Mouse (Mus musculus) urinary bladder, postnatal 10 days (tissue): ENCODE measurements around the gene Vcl.

Source experiments
- DNase-seq: peaks from one replicate; pipeline ENCODE4 v3.0.0; 2022; ENCODE audit warnings: low spot score

The Vcl gene

DNA sequence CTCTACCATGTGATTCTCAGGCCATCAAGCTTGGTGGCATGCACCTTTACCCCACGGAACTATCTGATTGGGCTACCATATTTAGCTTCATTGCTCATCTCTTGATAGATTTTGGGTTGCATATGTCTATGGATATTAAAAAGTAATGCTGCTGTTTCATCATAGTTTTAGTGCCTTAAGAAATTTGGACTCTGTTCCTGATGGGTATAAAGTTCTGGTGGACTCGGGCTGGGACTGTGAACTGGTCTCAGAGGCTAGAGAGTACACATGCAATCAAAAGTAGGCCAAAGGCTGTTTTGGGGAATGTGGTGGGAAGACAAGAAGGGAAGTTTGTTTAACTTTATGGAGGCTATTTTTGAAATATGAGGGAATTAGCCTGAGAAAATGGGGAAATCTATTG, 16.1 kb downstream of the Vcl start:
- DNase-seq: no peak

DNA sequence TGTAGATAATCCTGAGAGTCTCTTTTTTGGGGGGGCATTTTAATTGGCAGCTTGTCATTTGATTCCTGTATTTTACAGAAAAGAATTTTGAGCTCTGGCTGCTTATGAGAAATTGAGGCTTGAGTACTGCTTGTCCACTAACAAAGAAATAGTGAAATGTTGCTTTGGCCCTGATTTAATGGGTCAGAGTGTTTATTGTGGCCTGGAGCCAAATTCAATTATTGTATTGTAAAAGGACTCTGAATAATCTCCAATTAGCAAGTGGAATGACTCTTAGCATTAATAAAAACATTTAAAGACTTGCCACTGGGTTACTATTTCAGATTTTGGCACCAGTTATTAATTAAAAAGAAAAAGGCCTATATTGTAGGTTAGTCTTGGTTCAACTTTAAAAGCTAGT, 26.8 kb downstream of the Vcl start:
- DNase-seq: no peak

DNA sequence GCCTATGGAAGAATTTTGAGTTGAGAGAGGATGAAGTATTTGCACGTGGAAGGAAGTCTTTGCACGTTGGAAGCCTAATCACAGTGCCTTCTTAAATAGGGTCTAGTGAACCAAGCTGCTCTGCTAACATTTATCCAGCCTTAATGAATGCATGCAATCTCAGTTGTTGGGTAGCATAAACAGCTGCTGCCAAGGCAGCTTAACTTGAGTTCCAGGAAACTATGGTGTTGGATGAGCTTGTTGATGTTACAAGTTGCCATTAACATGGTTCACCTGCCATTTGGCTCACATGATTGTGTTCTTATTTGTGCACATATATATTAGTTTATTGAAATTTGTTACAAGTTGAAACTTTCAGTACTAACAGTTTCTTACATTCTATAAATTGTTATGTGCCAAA, 29.8 kb downstream of the Vcl start:
- DNase-seq: no peak

DNA sequence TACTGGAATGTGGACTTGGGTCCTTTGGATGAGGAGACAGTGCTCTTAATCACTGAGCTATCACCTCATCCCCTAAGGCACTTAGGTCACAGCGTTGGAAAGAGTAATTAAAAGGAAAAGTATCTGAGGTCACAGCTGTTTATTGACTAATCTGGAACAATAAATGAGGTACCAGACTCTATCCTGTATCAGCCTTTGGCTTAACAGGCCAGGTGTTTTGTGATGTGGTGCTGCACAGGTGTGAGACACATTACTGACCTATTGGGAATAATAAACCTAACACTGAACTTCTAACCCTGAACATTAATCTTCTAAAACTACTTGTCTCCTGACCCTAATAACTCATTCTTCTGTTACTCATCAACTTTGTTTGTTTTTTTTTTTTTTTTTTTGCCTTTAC, 33.3 kb downstream of the Vcl start:
- no peak for DNase-seq

DNA sequence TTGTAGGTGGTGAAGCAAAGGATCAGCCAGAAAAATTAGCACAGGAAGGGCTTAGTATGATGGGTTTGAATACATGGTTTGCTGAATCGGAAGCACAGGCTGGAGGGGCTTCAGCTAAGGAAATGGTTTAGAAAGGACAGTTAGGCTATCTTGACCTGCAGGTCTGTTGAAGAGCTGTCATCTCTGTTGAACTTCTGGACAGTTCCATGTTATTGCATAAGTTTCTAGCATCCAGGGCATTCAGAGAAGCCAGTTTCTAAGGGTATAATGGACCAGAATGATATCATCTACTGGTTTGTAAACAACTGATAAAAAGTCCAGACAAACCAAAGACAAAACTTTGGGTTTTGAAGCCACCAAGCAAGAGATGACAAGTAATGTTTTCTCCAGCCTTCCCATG, 33.7 kb downstream of the Vcl start:
- no peak for DNase-seq

DNA sequence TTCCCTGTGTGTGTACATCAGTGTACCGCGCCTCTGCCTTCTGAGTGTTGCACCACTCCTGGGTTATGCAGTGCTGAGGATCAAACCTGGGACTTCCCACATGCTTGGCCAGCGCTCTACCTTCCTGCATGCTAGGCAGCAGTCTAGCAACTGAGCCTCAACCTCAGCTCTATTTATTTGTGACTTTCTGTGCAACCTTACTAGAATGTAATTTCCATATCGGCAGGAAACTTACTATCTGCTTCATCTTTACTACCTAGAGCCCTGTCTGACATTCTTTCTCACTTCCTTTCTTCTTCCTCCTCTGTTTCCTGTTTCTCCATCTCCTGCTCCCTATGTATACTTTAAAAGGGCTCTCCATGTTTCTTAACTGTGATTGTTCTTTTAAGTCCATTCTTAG, 34.7 kb downstream of the Vcl start:
- no peak for DNase-seq

DNA sequence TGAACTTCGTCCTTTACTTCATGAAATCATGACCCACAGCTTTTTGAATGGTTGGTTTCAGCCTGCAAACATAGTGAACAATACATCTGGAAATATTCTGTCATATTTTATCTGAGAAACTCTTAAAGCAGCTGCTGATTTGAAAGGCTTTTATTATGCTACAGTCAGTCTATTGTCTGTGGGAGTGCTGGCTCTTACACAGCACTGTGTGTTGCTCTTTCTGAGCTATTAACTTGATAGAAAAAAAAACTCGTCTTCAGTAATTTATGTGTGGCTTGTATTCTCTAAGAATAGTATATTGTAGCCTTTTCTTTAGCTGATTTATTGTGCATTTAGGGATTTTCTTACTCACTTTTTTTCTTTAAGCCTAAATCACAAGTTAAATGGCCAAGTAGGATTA, 35.1 kb downstream of the Vcl start:
- no peak for DNase-seq

DNA sequence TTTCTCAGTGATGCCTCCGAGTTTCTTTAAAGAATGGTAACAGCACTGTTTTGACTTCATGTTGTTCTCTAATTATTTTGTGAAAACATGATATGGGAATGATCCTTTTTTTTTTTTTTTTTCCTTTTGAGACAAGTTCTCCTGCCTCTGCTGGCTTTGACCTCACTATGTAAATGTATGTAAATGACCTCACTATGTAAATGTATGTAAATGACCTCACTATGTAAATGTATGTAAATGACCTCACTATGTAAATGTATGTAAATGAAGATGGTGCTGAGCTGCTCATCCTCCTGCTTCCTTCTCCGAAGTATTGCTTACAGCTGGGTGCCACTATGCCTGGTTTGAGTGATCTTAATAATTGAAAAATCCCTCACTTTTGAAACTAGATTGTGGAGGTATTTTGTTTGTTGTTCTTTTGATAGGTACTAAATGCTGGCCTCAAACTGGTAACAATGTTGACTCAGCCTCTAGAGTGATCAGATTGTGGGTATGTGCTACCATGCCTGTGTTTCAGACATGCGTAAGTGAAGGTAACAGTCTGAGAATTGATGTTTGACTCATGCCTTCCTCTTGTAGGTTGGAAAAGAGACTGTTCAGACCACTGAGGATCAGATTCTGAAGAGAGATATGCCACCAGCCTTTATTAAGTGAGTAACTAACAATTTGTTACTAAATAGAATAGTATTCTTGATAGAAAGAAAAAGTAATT, 37.9 kb downstream of the Vcl start:
- no peak for DNase-seq

DNA sequence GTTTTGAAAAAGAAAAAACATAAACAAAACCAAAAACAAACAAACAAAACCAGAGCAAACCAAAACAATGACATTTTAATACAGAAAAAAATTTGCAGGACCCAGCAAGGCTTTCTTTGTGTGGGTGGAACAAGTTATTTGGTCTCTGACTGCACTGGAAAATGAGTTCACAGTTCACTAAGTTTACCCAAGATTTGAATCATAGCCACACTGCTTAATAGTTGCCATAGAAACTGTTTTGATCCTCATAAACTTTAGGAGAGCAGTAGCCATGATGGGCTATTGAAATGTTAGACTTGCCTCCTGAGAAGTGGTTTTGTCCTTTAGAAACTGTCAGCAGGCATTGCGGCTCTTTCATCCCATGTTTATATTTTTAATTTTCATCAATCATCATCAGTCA, 39.9 kb downstream of the Vcl start:
- no peak for DNase-seq

DNA sequence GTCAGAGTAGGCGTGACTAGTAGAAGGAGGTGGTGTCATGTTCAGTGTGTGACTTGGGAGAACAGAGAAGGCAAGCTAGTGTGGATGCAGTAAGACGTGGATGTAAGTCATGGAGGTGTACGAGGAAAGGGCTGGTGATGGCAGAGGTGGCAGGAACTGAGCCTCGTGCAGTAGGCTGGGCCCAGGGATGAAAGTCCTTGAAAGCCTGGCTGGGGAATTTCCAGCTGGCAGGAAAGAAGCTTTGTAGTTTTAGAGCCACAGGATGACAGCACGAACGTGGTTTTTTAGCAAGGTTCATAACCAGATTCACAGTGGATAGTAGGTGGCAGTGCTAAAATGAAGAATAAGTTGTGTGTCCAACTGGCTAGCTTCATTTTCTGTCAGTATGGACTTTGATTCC, 41.2 kb downstream of the Vcl start:
- DNase-seq: no peak

DNA sequence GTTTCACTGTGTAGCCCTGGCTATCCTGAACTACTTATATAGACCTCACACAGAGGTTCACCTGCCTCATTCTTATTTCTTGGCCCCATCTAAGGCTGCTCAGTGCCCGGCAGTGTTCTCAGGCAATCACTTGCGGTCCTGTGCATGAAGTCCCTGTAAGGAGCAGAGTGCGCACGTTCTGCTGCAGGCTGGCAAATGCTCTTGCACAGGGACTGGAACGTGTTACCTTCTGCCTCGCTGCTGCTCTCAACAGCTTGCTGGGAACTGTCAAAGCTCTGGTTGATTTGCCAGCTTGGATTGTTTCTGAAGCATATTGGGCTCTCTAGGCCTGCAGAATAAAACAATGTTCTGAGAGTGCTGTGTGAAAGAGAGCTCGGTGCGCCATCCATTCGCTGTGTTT, 41.7 kb downstream of the Vcl start:
- DNase-seq: no peak

DNA sequence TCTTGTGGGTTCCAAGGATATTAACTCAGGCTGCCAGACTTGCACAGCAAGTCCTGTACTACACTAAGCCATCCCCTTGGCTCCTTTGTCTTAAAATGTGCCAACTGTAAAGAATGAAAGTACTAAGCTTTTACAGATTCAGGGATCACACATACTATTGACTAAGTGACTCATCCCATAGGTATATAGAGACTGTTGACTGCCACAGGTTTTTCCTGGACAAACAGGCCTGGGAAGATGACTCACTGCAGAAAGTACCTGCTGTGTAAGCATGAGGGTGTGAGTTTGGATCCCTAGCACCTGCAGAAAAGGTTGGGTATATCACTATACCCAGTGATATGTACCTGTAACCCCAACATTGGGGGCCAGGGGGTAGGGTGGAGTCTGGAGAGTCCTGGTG, 44.6 kb downstream of the Vcl start:
- no peak for DNase-seq

DNA sequence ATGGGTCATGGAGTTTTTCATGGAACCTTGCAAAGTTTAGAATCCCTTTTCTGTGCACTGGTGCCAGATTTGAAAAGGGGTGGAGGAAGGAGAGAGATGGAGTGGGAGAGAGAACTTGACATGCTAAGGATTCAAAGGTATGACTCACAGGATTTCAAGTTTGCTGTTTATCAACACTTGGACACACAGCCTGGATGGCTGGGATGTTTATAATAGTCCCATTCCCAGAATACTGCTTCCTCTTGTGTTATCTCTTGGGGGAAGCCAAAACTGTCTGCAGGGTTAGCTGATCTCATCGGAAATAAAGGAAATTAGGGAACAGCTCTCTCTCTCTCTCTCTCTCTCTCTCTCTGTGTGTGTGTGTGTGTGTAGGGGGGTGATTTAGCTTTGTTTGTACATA, 47.5 kb downstream of the Vcl start:
- DNase-seq: no peak

DNA sequence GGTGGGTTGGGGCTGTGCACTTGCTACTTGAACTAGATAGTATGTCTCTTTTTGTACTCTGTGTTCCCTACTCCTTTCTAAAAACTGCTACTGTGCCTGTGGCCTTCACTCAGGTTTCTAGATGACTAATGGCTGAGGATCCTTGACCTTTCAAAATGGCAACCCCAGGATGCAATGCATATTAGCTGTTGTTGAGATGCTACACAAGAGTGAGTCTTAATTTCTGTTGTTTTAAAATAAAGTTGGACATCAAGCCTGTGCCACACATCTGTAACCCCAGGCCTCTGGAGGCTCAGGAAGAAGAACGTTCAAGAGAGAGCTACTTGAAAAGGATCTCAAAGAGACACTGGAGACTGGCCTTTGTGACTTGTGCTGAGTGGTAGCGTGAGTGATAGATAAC, 48.5 kb downstream of the Vcl start:
- DNase-seq: no peak

DNA sequence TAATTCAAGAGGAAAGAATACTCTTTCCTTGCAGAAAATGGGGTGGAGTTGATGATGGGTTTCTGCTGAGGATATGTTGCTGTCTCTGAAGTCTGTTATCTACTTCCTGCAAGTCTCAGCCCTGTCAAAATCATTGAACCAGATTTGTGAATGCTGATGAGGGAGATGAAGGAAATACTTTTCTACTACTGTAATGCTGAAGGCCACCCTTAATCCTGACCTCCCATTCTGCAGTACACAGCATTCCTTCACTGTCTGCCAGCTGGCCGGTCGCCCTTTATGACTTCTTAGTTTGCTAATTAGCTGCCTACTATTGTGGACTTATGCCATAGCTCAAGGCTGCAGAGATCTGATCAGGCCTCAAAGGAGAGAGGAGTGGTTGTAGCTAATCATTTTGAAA, 54.6 kb downstream of the Vcl start:
- no peak for DNase-seq

DNA sequence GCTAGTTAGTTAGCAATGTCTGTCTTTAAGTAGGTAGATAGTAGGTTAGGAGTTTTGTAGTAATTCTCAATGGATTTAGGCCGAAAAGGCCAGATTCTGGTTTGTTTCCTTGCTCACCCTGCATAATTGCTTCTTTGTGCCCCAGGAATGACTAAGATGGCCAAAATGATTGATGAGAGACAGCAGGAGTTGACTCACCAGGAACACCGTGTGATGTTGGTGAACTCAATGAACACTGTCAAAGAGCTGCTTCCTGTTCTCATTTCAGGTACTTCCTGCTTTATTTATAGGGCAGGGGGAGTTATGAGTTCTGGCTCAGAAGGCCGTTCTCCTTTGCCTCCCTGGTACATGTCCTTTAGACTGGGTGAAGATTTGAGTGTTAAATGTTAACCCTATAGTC, 56.3 kb downstream of the Vcl start:
- no peak for DNase-seq

DNA sequence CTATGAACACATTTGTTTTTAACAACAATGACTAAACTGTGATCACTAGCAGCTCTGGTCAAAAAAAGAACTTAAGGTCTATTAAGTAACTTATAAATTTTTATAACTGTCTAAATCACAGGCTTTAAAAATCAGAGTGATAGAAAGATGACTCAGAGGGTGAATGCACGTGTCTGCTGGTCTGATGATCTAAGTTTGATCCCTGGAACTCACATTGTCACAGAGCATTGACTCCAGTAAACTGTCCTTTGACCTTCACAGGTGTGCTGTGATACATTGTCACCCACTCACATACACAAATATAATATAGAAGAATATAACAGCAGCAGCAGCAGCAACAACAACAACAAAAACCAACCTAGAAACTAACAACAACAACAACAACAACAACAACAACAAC, 62.3 kb downstream of the Vcl start:
- no peak for DNase-seq

DNA sequence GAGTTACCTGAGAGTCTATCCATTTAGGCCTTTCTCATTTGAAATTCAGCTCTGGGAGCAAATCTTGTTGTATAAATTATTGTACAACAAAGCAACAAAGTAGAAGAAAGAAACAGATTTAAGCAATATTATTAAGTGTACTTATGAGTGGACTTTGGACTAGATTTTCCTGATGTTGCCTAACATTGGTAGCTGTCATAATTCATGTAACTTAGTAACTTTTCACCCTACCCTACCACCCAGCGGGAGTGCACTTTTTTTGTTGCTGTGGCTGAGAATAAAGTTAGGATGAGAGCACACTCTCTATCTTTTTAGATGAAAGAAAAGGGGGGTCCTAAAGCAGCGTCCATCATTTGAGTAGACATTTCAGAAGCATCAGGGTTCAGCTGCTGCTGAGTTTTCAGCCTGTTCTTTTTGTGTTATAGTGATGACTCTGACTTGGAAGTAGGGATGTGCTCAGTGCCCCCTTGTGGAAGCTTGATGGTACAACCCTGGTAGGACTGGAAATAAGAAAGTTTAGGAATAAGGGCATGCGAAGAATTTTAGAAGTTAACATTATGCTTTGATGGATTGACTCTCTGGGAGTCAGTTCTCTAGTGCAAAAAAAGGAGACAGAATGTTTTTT, 64.0 kb downstream of the Vcl start:
- no peak for DNase-seq

DNA sequence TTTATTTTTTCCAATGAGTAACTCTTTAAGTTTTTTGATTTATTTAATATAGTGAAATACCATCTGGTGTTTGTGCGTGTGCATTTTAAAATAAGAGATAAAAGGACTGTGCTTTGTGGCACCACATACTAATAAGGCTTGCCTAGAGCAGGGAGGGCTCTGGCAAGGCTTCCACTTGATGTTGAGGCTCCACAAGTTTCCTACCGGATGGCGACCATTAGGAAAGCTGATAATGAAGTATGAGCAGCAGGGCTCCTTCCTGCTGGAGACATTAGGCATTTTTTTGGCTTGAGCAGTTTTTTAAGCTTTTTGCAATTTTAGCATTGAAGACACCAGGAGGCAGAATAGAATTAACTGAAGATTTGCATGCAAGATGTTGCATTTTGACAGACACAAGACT, 65.3 kb downstream of the Vcl start:
- DNase-seq: no peak

DNA sequence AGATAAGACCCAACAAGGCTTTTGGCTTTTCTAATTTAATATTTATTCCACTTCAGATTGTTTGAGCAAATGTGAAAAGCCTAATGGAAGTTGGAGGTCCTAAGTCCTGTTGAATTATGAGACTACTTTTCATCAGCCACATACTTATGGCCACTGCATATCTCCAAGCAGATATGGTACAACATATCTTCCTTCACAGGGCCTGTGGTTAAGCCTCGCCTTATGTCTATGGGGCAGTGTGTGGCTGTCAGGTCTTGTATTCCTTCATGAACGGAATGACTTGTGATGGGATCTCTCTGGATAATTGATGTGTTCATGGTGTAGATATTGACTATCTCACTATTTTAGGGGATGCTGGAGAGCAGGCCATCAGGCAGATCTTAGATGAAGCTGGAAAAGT, 66.3 kb downstream of the Vcl start:
- no peak for DNase-seq

DNA sequence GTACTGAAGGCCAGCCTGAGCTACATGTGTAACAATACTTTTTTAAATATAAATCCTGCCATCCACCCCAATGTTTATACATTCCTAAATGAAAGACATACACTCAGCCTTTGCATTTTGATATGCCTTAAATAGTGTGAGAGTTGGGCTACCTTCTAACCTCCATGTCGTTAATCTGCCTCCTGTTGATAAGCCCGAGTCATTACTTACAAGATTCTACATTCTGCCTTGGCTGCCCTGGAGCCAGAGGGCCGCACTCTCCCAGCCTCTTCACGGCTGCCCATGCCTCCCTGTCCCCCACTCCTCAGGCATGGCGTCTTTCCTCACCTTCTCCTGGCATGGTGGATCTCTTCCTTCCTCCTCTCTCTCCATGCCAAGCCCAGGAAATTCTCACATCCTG, 67.2 kb downstream of the Vcl start:
- DNase-seq: no peak

DNA sequence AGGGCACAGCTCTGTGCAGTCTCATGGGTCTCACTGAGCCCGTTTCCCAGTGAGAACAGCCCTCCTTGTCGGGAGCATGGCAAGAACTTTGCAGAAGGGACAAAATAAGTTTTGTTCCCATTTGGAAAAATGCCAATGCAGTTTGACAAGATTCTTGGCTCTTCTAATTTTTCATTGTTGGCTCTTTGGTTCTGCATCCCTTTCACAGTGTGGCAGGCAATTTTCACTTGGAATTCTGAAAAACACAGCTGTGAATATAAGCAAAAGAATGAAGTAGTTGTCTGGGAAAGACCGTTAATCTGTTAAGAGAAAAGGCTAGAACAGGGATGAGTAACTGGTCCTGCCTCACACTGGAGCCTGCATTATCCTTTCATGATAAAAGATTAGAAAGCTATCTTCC, 68.3 kb downstream of the Vcl start:
- DNase-seq: no peak

DNA sequence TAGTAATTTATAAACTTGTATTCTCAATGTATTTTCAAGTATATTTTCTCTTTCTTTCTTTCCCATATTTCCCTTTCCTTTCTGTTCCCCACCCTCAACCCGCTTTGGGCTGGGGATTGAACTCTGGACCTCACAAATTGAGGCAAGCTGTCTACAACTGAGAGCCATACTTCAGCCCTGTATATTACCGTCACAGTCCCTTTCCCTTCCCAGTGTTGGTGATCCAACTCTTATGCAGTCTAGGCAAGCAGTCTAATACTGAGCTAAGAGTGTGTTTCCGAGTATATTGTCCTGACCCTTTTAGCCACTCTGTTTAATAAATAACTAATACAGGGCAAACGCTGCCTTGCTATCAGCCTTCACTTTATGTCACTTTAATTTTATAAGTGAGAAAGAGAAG, 70.4 kb downstream of the Vcl start:
- DNase-seq: no peak

DNA sequence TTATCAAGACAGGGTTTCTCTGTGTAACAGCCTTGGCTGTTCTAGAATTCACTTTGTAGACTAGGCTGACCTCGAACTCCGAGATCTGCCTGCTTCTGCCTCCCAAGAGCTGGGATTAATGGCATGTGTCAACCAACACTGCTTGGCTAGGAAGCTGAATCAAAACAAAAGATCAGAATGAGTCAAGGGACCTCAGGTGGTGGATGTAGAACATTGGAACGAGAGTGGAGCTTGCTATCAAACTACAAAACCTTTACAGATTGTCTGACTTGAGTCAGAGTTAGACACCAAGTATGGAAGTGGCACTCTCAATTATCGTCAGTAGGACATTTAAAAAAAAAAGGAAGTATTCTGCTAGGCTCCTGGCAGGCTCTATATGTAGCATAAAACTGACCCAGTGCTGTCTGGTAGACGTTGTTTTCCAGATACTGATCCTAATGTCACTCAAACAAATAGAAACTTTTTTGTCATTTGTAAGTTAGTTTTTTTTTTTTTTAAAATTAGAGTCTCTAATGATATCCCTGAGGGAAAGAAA, 84.7 kb downstream of the Vcl start:
- DNase-seq: no peak
